Mouse (Mus musculus) kidney, adult 18-20 months (tissue): ENCODE measurements around the gene Mettl27.
A peak's percentile ranks its signal among the peaks of the same experiment; 100 is the strongest.
"Not testable (repeated sequence)": the region's sequence is repeated elsewhere in the genome, so short reads cannot be mapped to it uniquely, and the experiment has no call there.

Experiments
- DNase-seq: peaks from one replicate; pipeline ENCODE4 v3.0.0; 2021

Mettl27 gene

DNA sequence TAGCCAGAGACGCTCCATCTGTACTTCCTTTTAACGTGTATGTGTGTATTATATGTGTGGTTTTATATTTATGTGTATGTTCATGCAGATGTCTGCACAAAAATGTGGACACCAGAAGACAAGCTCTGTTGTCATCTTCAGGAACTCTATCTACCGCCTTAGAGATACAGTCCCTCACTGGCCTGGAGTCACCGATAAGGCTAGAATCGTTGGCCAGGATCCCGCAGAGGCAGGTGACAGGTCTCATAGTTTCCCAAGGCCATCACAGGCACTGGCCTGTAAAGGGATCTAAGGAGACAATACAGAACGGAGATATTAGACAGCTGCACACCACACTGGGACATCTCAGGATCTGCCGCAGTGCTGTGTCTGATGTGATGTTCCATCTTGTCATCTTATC, 11.1 kb upstream of the Mettl27 start:
- DNase-seq, result no peak

DNA sequence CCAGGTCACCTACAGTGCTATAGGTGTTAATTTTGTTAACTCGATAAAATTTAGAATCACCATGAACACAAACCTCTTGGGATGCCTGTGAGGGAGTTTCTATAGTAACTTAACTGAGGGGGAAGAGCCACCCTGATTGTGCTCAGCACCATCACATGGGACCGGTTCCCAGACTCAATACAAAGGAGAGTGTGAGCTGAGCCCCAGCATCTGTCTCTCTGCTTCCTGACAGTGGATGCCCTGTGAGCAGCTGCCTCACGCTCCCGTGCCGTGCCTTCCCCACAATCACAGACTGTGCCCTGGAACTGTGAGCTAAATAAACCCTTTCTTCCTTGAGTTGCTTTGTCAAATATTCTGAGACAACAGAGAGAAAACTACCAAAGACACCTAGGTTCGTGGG, 9.0 kb upstream of the Mettl27 start:
- no peak for DNase-seq

DNA sequence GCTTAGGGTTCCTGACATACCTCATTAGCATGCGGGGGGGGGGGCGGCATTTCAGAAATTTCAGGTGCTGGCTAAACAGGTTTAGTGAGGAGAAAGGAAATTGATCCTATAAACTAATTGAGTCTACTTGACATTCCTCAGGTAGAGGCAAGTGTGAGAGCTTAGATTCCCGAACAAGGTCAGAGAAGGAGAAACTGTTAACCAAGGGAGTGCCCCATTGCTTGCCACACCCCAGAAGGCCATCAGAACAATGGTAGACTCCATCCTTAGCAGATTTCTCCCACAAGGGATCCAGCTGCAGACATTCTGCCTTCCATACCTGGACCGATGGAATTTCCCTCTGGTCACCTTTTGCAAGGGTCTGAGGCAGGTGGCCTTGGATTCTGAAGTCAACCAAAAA, 5.4 kb upstream of the Mettl27 start:
- DNase-seq, result no peak

DNA sequence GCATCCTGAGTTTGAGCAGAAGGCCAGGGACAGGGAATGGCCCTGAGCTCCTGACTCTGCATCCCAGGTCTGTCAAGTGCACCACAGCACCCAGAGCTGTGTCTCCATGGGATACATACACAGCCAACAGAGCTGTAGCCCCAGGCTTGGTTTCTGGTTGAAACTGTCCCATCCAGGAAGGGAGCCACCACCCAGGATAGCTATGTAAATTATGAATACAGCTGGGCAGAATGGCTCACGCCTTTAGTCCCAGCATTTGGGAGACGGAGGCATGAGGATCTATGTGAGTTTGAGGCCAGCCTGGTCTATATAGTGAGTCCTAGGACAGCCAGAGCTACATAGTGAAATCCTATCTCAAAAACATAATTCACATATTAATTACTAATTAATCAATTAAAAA, 2.2 kb upstream of the Mettl27 start:
- no peak for DNase-seq

DNA sequence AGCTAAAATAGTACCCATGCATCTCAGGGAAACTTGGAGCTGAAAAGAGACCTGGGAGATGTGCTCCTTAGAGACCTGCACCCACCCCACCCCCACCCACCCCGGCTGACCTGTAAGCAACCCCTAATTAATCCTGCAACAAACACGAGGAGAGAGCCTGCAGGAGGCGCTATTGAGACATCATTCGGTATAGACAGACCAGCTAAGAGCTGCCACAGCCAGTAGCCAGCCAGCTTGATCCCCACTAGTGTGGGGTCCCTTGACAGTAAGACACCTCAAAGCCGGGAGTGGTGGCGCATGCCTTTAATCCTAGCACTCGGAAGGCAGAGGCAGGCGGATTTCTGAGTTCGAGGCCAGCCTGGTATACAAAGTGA, 722 bp downstream of the Mettl27 start:
- DNase-seq, result peak; percentile 62

DNA sequence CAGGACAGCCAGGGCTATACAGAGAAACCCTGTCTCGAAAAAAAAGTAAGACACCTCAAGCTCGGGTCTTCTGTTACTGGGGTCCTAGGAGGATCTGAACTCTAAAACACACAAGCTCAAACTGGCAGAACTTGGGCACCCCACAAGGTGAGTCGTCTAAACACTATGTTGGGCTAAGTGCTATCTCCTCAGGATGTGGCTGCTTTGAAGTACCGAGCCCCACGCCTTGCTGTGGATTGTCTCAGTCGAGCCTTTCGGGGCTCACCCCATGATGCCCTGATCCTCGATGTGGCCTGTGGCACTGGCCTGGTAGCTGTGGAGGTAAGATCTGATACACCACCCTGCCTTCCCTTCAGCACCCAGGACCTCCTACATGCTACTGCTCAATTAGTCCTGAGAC, 1.1 kb downstream of the Mettl27 start:
- no peak for DNase-seq

DNA sequence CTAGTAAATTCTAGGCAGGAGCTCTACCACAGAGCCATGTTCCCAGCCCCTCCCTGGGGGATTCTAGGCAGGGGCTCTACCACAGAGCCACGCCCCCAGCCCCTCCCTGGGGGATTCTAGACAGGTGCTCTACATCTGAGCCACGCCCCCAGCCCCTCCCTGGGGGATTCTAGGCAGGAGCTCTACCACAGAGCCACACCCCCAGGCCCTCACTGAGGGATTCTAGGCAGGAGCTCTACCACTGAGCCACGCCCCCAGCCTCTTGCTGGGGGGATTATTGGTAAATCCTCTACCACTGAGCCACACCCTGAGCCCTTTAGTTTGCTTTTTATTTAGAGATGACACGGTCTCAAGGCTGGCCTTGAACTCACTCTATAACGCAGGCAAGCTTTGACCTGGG, 1.5 kb downstream of the Mettl27 start:
- DNase-seq, result not testable (repeated sequence)

DNA sequence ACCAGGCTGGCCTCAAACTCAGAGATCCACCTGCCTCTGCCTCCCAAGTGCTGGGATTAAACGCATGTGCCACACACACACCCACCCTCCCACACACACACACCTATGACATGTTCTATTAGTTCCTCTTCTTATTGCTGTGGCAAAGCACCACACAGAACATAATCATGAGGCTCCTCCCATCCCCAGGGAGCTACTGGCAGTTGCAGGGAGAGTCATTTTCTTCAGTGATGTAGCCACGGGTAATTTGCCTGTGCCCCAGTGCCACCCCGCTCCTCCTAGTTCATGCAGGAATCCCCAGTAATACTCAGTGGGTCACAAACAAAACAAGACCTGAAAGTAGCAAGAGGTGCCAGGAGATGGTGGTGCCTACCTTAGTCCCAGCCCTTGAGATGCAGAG, 2.5 kb downstream of the Mettl27 start:
- DNase-seq, result no peak

DNA sequence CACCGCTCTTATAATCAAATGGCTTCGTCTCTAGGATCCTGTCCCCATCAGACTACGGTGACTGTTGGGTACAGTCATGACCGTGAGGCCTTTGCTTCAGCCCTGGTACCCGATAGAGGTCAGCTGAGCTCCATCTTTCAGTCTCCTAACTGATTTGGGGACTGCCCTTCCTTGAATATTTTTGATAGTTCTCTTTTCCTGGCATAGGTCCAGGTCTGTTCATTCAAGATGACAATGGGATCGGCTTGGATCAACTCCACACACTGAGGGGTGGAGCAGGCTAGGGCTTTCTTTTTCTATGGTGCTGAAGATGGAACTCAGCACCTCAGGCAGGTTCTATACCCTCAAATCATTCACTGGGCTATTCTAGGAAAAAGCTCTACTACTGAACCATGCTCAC, 3.9 kb downstream of the Mettl27 start:
- DNase-seq, result no peak

DNA sequence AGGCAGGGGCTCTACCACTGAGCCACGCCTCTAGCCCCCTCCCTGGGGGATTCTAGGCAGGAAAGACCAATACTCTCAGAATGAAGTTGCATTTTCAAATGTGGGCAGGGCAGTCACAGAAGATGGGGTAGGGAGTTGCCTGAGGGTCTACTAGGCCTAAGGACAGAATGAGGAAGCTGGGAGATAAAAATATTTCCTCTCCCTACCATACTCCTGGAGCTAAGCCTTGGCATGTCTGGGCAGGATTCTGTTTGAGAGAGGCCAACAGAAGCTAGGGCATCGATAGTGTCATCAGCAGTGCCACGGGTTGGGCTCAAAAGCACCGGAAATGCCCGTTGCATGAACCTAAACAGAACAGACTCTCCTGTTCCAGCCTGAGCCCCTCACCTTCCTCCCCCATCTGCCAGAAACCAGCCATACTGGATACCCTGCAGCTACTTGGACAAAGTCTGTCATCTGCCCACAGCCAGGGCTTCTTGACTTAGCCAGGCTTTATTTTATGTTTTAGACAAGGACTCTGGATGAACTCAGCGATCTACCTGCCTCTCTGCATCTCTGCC, 4.5 kb downstream of the Mettl27 start:
- DNase-seq, result no peak

DNA sequence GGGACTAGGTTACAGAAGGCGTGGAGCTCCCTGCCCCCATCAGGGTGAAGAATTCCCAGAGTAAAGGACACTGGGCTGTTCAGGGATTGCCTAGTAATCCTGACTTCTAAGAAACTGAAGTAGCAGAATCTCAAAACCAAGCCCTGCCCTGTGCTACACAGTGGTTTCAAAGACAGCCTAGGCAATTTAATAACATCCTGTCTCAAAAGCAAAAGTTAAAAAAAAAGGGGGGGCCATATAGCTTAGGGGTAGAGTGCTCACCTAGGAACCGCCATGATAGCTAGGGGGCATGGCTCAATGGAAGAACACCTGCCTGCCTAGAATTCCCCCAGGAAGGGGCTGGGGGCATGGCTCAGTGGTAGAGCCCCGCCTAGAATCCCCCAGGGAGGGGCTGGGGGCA, 6.9 kb downstream of the Mettl27 start:
- DNase-seq, result no peak

DNA sequence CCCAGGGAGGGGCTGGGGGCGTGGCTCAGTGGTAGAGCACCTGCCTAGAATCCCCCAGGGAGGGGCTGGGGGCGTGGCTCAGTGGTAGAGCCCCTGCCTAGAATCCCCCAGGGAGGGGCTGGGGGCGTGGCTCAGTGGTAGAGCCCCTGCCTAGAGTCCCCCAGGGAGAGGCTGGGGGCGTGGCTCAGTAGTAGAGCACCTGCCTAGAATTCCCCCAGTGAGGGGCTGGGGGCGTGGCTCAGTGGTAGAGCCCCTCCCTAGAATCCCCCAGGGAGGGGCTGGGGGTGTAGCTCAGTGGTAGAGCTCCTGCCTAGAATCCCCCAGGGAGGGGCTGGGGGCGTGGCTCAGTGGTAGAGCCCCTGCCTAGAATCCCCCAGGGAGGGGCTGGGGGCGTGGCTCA, 7.4 kb downstream of the Mettl27 start:
- DNase-seq, result not testable (repeated sequence)

DNA sequence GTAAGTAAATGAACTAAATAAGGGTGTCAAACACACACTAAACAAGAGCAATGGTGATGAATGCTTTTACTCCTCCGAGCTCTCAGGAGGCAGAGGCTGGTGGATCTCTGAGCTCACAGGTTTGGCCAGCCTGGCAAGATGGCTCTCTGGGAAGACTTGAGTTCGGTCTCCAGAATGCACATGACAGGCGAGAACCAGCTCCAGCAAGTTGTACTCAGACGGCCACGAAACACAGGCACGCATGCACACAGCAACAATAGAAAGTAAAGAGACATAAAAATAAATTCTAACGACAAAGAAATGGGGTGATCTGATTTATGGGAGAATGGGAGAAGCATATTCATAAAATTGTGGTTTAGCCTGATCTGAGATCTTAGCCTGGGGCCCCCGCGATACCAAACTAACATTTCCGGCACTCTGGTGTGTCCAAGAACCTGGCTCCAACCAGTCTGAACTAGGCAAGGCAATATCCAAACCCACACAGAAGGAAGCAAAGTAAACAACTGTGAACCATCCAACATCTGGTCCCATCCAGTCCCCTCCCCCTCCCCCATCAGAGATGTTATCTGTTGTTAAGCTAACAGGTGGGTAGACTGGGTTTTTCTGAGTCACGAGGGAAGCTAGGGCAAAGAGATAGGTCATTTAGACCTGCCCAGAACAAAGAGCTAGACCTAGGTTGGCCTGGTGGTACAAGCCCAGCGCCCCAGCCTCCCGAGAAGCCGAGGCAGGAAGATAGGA, 9.5 kb downstream of the Mettl27 start:
- DNase-seq, result no peak

DNA sequence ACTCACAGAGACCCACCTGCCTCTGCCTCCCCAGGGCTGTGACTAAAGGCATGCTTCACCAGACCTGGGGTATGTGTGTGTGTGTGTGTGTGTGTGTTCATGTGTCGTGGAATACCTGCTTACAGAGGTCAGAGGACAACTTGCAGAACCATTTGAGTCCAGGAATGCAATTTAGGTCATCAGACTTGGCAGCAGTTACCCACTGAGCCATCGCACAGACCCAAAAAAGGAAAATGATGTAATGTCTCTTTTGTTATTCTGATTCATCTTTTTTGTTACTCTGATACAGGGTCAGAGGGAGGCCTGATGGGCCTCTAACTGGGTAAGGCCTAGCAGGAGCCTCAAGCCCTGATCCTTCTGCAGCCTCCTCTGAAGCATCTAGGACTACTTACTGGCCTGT, 10.6 kb downstream of the Mettl27 start:
- no peak for DNase-seq

DNA sequence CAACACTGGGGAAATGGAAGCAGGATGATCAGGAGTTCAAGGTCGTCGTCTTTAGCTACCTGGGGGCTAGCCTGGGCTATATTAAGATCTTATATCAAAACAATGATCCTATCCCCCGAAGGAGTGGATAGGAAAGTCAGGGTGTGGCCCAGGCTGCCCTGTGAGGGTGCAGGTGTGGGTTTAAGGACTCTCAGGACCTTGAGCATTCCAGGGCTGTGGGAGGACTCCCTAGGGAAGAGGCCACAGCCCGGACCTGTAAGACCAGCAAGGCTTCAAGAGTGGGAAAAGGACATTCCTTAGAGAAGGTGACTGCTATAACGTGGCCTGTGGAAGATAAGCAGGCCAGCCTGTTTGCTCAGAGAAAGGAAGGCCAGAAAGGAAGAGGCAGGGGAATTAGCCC, 12.0 kb downstream of the Mettl27 start:
- DNase-seq, result no peak

DNA sequence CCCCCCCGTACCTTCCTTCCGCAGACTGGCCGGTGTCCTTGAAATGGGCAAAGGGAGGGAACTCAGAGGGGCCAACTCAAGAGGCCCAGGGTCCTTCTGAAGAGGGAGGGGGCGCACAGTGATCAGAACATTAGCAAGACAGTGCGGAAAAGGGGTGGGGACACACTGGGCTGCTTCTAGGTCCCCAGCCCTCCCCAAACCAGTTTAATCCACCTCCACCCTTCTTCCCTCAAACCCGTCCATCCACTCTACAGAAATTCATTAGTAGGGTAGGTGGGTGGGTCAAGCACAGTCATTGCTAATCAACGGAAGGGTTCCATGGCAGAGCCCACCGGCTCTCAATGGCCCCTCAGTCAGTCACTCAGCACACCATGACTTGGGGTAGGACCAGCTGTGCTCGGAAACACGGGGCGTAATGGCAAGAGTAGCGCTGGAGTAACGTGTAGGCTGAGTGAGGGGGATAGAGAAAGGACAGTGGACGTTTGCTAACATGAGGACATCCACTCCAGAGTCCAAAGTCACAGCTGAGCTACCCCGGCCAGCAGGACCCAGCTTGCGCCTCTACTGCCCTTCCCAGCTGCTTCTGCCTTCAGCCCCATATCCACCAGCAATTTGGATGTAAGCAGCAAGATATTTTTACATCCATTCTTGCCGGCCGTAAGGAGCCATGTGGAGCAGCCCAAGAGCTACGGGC, 13.2 kb downstream of the Mettl27 start:
- DNase-seq, result no peak

DNA sequence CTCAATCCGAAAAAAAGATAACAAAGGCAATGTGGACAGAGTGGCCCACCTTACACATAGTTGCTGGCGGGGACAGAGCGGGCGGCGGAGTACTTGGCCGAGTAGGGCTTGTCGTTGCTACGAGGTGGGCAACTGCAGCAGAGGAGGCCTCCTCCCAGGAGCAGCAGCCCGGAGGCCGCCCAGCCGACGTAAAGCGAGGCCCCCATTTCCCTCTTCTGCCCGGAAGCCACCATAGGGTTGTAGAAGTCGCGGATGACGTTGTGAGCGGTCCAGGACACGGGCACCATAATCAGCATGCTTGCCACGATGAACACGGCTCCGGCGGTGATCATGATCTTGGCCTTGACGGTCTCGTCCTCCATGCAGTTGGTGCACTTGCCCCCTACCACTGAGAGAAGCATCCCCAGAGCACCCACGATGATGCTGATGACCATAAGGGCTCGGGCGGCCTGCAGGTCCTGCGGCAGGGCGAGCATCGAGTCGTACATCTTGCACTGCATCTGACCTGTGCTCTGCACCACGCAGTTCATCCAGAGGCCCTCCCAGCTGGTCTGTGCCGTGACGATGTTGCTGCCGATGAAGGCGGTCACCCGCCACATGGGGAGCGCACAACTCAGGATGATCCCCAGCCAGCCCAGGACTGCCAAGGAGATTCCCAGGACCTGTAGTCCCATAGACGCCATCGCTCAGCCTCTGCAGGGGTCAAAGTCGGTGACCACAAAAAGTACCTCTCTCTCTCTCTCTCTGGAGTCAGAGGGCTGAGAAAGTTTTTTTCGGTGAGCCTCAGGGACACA, 14.1 kb downstream of the Mettl27 start:
- no peak for DNase-seq

DNA sequence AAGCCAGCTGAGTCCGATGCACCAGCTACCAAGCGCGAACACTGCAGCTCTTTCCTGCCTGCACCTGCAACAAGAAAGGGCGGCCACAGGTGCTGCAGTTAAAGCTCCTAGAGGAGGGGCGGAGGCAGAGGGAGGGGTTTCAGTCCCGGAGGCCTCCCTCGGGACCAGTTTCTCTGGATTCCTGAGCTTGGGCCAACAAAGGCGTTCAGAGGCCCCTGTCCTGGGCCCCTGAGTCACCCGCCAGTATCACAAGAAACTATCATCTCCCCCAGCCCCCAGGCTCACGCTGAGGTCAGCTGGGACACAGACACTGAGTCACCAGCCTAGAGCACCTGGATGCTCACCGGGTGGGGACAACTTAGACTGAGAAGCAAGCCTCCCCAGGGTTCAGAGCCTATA, 14.7 kb downstream of the Mettl27 start, which contains the start of gene Cldn4:
Cldn4 (minus strand) TSS at position 78 of the 399 bp plus-strand sequence.
- DNase-seq, result peak; percentile 35

DNA sequence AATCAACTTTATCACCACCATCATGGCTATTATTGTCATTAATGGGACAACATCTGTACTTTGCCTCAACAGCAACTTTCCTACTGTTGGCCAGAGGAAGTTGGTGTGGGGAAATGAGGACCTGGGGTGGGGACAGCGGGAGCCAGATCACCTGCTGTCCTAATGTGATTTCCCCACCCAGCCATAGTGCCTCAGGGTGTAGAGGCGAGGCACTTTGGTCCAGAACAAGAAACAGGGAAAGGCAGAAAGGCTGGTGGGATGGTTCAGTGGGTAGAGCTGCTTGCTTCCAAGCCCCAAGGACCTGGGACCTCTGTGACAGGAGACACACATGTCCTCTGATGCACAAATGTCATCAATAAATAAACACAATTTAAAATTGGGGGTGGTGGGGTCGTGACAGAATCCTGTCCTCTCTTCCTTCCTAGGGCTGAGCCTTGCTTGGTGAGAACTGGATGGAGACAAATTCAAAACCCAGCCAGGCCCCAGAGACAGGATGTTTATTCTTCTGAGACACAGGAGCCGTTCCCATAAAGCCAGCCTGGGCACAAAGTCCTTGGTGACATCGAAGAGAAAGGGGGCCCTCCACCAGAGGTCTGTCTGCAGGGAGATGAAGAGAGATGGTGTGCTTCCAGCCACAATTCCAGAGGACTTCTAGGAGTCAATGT, 15.4 kb downstream of the Mettl27 start:
- no peak for DNase-seq

DNA sequence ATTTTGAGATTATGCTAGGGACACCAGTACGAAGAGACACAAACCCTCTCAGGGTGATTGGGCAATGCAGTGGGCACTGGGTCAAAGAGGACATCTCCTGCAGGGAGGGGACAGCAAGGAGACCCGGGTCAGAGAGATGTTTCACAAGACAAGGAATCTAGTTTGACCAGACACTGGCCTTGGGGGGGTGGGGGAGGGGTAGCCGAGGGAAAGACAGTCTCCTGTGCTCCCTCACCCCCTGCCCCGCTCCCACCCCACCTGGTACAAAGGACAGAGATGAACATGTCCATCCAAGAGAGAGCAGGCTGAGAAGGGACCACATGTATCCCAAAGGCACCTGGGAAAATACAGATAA, 15.9 kb downstream of the Mettl27 start:
- no peak for DNase-seq

DNA sequence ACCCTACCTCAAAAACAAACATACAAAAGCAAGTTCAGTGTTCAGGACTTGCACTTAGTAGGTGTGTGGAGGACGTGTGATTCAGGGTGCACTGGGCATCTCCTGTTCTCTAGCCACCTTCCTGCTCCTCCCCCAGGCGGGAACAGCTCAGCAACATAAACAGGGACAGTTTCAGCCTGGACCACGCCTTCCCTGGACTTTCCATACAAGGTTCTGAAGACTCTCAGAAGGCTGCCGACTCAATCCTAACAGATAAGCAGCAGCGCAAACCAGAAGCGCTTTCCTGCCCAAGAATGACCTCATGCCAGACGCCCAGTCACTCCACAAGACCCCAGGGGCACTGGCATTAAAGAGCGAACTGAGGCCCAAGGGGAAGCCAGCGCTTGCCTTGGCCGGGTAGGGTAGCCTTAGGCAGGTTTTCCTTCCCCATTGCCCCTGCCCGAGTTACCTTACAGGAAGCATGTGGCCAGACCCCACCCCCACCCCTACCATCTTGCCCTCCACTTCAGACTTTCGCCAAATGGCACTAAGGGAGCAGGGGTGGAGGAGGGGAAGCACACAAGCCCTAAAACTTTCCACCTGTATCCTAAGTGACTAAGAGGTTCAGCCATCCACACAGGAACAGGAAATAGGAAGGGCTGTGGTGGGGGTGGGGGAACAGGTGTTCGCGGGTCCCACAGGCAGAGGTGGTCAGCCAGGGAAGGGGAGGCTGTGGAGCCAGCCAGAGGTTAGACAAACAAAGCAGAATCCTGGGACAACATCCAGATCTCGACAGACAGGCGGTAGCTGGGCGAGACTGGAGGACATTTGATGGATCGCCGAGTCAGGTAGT, 19.1 kb downstream of the Mettl27 start:
- DNase-seq, result no peak

DNA sequence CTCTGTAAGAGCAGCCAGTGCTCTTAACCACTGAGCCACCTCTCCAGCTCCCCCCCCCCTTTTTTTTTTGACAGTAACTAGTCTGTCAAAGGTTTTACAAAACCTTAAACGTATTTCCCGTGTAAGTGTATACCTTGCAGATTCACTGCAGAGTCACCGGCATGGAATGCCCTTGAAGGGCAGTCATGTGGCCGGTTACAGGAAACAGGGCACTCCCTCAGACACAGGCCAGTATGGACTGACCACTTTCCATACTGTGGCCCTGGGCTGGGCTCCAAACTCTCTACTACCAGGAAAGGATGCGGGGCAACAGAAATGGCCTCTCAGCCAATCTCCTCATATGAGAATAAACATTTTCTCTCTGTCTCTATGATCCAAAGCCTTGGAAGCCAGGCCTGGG, 23.3 kb downstream of the Mettl27 start:
- no peak for DNase-seq
